Mouse (Mus musculus) hematopoietic stem cell, adult 5-6 weeks (primary cell): ENCODE measurements around the gene Polr3h. TPM values are rescaled to one million over a fixed set of nuclear protein-coding genes. Genes with fewer than 3 reads are reported as not detected.
A peak's percentile ranks its signal among the peaks of the same experiment; 100 is the strongest.
"Not testable (repeated sequence)": the region's sequence is repeated elsewhere in the genome, so short reads cannot be mapped to it uniquely, and the experiment has no call there.

Source experiments
- ATAC-seq, 2 experiments: fragments of 125-278 bp in 1 of 2; replicated peaks in 1 of 2; 2 replicates each; pipeline ENCODE4 v1.8.0; 2016 to 2017; ENCODE audit warnings: inconsistent platforms in 2 of 2, mild to moderate bottlenecking in 2 of 2, moderate number of reproducible peaks in 2 of 2, low read depth in 1 of 2, moderate TSS enrichment in 1 of 2; ENCODE audit not compliant: low FRiP score in 2 of 2, poor library complexity in 2 of 2, severe bottlenecking in 2 of 2, insufficient read depth in 1 of 2, low TSS enrichment in 1 of 2
- total RNA-seq: library from RNA; stranded (forward); fragments of 172-1452, 232-1000 nt; gene quantifications from 2 replicates; pipeline ENCODE4 v1.2.3, GENCODE M21; 2017

Polr3h gene
- total RNA-seq: 26.7 and 32.6 TPM in 2 replicates

- ATAC-seq: peak; percentile 77 to 88
Observed at GRCm38 (mm10) chr15:81925760-81926445, at the start of gene Polr3h. TSS of gene Polr3h (minus strand) at chr15:81926240.

GRCm38 (mm10) chr15:81975156-81975555 lies 49.1 kb upstream of the Polr3h start:
- ATAC-seq: not testable (repeated sequence)

DNA sequence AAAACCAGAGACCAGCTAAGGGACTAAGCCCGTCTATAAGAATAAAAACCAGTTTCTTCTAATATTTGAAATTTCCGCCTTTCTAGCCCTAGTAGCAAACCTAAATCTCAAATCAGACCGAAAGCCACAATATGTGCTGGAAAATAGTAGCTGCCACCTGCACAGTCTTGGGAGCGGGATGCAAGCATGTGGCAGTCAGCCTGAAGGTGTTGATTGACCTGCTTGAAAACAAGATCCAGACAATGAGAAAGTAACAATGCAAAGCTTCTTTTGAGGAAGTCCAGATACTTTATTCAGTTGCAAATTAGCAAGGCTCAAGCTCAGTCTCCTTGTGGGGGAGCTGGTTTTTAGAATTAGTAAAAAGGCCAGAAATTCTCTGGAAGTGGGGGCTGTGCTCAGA lies 44.5 kb upstream of the Polr3h start:
- ATAC-seq: not testable (repeated sequence)

GRCm38 (mm10) chr15:81969635-81970034 lies 43.6 kb upstream of the Polr3h start:
- not testable (repeated sequence) for ATAC-seq

DNA sequence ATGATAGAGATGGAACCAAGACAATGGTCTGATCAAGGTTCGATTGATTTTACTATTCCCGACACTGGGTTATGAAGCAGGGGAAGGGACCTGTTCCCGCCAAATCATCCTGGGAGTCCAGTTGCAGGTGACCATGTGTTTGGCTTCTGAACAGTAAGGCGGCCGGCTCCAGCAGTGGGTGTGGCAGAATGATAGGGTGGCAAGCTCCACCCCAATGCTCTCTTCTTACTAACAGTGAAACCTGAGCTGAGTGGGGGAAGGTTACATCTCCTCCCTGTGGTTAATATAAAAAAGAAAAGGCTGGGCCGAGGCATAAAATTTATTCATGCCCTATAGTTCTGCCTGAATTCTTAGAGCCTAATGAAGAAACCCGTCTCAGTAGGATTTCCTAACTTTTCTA lies 43.1 kb upstream of the Polr3h start:
- no peak for ATAC-seq

DNA sequence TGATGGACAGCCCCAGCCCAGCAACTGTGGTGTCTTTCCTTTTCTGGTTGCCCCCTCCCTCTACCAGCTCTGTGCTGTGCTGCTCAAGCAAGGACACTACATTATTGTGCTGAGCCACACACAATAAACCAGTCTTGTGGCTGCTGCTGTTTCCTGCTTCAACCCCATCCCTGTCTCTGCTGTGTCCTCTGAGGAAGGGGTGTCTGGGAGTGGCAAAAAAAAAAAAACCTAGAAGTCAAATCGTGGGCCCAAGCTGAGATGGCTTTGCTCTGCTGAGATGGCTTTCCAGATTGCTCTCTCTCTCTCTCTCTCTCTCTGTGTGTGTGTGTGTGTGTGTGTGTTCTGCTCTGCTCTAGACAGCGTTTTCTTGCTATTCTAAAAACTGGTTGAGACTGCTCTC lies 42.4 kb upstream of the Polr3h start:
- no peak for ATAC-seq

DNA sequence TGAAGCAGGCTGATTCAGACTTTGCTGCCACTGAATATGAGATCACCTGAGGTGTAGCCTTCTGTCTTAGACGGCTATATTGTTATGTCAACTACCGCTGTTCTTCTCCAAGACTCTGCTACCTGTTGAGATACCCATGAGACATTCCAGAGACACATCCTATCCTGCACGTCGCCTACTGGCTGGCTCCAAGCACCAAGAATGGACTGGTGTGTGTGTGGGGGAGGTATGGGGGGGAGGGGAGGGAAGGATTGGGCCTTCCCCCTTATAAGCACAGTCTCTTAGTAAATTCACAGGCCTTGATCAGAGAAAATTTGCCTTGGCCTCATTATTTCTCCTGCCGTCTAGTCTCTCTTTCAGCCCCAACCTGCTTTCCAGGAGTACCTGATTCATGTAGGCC lies 41.8 kb upstream of the Polr3h start:
- no peak for ATAC-seq

DNA sequence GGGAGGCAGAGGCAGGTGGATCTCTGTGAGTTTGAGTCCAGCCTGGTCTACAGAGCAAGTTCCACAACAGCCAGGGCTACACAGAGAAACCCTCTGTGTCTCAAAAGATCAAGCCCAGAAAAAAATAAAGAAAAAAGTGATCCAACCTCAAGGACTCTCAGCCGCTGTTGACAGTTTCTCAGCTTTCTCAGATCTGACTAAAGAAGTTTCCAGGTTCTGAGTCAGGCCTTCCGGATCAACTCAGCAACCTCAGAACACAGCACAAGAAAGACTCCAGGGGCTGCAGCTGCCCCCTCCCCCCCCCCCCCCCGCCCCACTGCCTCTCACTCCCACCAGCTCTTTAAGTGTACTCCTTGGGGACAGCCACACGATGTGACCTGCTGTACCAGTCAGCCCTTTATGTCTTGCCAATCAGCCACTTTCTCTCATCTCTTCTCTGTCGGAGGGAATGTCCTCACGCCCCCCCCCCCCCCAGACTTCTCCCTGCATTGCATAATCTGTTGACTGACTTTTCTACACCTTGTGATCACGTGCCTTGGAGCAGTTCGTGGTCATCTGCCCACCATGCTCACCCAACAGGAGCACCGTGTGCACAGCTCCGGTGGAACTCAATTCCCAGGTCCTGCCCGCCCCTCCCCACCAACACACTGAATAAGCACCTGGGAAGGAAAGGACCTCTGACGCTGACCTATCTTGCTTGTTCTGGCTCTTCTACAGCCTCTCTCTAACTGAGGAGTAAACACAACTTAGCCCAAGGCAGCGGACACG lies 40.2 kb upstream of the Polr3h start:
- ATAC-seq: no peak

DNA sequence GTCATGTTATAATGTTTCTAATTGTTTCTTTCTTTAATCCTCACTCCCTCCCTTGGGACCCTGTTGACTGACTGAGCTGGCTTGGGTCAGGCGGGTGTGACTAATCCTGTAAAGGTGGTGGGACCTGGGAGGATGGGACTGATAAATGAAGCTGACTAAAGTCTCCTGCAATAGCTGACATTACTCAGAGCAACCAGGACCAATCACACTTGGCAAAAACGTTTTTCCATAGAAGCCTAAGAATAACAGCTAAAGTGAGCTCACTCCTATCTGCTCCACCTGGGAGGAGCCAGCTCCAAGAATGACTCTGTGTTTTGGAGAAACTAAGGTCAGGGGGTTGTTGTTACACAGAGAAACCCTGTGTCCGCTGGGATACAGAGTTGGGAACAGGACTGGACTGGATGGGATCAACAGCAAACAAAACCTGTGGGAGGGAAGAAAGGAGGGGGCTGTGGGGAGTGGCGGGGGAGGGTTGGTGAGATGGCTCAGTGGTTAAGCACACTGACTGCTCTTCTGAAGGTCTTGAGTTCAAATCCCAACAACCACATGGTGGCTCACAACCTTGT lies 39.0 kb upstream of the Polr3h start:
- no peak for ATAC-seq

GRCm38 (mm10) chr15:81964262-81964661 lies 38.2 kb upstream of the Polr3h start:
- no peak for ATAC-seq

GRCm38 (mm10) chr15:81961078-81961451 lies 35.0 kb upstream of the Polr3h start:
- ATAC-seq: no peak

DNA sequence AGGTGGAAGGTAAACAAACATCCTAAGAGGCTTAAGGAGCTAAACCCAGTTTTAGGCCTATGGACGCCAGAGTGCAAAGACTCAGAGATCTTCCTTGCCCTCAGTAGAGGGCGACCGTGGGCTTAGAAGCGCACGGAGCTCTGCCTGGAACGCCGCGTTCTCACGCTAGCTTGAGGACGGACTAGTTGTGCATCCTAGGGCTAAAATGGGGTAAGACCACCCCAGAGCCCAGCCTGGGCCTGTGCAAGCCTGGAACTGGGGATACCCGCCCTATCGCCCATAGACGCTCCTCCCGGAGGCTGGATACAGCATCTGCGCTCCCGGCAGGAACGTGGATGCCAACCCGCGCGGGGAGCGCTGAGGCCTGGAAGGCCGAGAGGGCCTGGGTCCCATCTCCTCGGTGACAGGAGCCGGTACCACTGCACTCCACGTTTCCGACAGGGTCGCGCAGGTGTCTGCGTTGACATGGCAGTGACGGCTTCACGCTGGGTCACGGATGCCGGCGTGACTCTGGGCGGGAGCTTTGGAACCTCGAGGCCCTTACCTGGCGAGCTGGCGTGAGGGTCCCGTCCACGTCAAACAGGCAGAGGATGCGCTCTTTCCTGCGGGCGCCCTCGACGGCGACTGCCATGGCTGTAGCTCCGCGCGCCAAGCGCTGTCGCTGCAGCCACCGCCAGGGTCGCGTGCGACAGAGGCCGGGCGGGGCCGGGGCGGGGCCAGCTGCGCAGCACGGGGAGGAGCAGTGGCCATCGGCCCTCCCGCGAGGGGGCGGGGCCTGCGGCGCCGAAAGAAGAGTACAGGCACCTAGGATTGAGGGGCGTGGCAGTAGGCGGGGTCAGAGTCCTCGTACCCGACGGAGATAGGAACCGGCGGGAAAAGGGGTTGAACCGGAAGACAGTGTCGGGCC lies 34.4 kb upstream of the Polr3h start, which contains the start of gene Pmm1:
TSS of gene Pmm1 (minus strand) at position 760 of the 907 bp plus-strand sequence.
- ATAC-seq: peak; percentile 93 to 95

DNA sequence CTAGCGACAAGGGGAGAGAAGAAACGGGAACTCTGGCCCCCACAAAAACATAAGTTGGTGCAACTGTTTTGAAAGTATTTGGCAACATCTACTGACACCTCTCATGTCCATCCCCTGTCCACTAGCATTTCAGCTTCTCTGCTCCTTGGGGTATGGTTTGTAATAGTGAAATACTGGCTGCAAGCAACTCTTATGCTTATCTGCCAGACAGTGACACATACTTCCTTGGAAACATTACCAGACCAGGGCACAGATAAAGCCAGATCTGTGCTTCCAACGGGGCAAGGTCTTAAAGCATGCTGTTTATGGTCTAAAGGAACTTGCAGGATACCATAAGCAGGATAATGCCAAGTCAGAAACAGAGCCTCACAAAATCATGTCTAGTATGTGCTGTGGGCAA lies 32.9 kb upstream of the Polr3h start:
- ATAC-seq: no peak

- no peak for ATAC-seq
Observed at GRCm38 (mm10) chr15:81957598-81957997, 31.6 kb upstream of the Polr3h start.

- 0 out of 4 replicates have a peak, but pooled peaks of 1 of the 2 experiments have one; percentile 30 for ATAC-seq
Observed at GRCm38 (mm10) chr15:81956457-81956856, 30.4 kb upstream of the Polr3h start.

DNA sequence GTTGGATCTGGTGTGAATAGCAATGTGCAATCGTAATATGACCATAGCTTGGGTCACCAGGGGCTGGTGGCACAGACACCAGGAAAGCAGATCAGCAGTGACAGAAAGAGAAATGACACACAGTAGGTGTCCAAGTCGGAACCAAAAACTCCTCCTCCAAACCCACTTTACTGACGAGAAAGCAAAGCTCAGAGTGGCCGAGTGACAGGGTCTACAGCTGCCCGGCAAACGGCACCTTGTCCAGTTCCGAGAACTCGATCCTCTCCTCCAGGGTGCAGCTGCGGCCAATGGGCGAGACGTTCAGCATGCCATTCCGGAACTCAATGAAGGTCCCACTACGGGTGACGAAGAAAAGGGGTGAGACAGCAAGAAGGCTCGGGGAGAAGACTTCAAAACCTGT lies 29.4 kb upstream of the Polr3h start:
- no peak for ATAC-seq

- no peak for ATAC-seq
Observed at GRCm38 (mm10) chr15:81954716-81955115, 28.7 kb upstream of the Polr3h start.
